Mouse (Mus musculus): ENCODE data around the gene Il5.

DNA sequence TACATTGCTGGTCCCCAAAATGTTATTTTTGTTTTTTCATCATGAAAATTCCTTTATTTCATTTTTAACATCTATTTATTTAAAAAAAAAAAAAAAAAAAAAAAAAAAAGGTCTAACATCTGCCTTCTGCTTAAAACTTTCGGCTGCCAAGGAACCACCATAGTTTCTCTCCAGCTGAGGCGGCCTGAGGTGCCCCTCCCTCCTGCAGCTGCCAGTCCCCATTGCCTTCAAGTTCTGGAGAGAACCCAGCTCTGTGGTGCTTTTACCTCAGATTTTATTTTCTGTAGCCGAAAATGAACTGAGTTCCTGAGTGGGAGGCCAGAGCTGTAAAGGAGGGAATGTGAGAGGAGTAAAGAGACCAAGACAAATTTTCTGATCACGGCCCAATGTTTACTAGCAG, 28.7 kb downstream of the Il5 start:
- TF ChIP-seq POLR2AphosphoS5 (IDR thresholded peaks at IDR 0.05; ENCODE audit: insufficient replicate concordance, low read depth, low read length) (no peak), CTCF (IDR thresholded peaks at IDR 0.05; ENCODE audit: low read depth, low read length) (no peak), TAL1 (conservative IDR thresholded peaks at IDR 0.05; ENCODE audit: low read depth, low read length) (no peak), GATA1 (IDR thresholded peaks at IDR 0.05; ENCODE audit: borderline replicate concordance, low read length) (no peak)
